Mouse (Mus musculus) R1 (cell line): Measurements from ENCODE around the gene Snrk.

Experiments
- DNase-seq: peaks from one replicate; pipeline ENCODE4 v3.0.0-alpha.2; 2018; ENCODE audit warnings: low read depth, low spot score

Gene Snrk

GRCm38 (mm10) chr9:122117112-122117616, at the start of gene Snrk:
Gene Snrk (plus strand): TSS chr9:122117266.
- peak; percentile 86 for DNase-seq

- no peak for DNase-seq
These were observed 49.4 kb upstream of the Snrk start for GRCm38 (mm10) chr9:122067654-122068053.

GRCm38 (mm10) chr9:122069560-122070174, 47.4 kb upstream of the Snrk start:
- DNase-seq: peak; percentile 13

- no peak for DNase-seq
These were observed 43.1 kb upstream of the Snrk start for GRCm38 (mm10) chr9:122073980-122074379.

- peak; percentile 13 for DNase-seq
These were observed 42.5 kb upstream of the Snrk start for GRCm38 (mm10) chr9:122074575-122074974.

- no peak for DNase-seq
These were observed 38.6 kb upstream of the Snrk start for GRCm38 (mm10) chr9:122078456-122078855.

- DNase-seq: no peak
These were observed 33.4 kb upstream of the Snrk start for GRCm38 (mm10) chr9:122083698-122084097.

- no peak for DNase-seq
These were observed 32.9 kb upstream of the Snrk start for GRCm38 (mm10) chr9:122084175-122084574.

- no peak for DNase-seq
These were observed 32.4 kb upstream of the Snrk start for GRCm38 (mm10) chr9:122084636-122085035.

- no peak for DNase-seq
These were observed 32.0 kb upstream of the Snrk start for GRCm38 (mm10) chr9:122085055-122085454.

- DNase-seq: no peak
These were observed 31.4 kb upstream of the Snrk start for GRCm38 (mm10) chr9:122085550-122086205.

GRCm38 (mm10) chr9:122087086-122087485, 30.0 kb upstream of the Snrk start:
- no peak for DNase-seq

- no peak for DNase-seq
These were observed 25.9 kb upstream of the Snrk start for GRCm38 (mm10) chr9:122091171-122091570.

GRCm38 (mm10) chr9:122091782-122092228, 25.3 kb upstream of the Snrk start:
- DNase-seq: no peak

- DNase-seq: no peak
These were observed 22.9 kb upstream of the Snrk start for GRCm38 (mm10) chr9:122094171-122094570.

GRCm38 (mm10) chr9:122096822-122097511, 20.1 kb upstream of the Snrk start:
- no peak for DNase-seq

- no peak for DNase-seq
These were observed 19.5 kb upstream of the Snrk start for GRCm38 (mm10) chr9:122097535-122097934.

- DNase-seq: no peak
These were observed 16.4 kb upstream of the Snrk start for GRCm38 (mm10) chr9:122100584-122101127.

- no peak for DNase-seq
These were observed 15.9 kb upstream of the Snrk start for GRCm38 (mm10) chr9:122101196-122101595.

- no peak for DNase-seq
These were observed 13.3 kb upstream of the Snrk start for GRCm38 (mm10) chr9:122103550-122104284.

- DNase-seq: no peak
These were observed 12.7 kb upstream of the Snrk start for GRCm38 (mm10) chr9:122104285-122104829.
